Mouse (Mus musculus) retina, postnatal 7 days (tissue): ENCODE results near the gene Rspo1.
A peak's percentile ranks its signal among the peaks of the same experiment; 100 is the strongest.

Experiments
- DNase-seq: peaks from one replicate; pipeline ENCODE4 v3.0.0-alpha.2; 2012; ENCODE audit warnings: low read depth, low spot score

Rspo1 gene

GRCm38 (mm10) chr4:125029891-125030614 is 43.8 kb downstream of the Rspo1 start:
- DNase-seq = peak; percentile 91

GRCm38 (mm10) chr4:125034341-125034740 is 48.1 kb downstream of the Rspo1 start:
- no peak for DNase-seq

- no peak for DNase-seq
Measured at GRCm38 (mm10) chr4:125044454-125044853, 58.2 kb downstream of the Rspo1 start.

- no peak for DNase-seq
Measured at GRCm38 (mm10) chr4:125055385-125055784, 69.2 kb downstream of the Rspo1 start.

- DNase-seq = no peak
Measured at GRCm38 (mm10) chr4:125056476-125056875, 70.2 kb downstream of the Rspo1 start.

GRCm38 (mm10) chr4:125057273-125057672 is 71.0 kb downstream of the Rspo1 start:
- no peak for DNase-seq

- DNase-seq = no peak
Measured at GRCm38 (mm10) chr4:125058033-125058432, 71.8 kb downstream of the Rspo1 start.
